Mouse (Mus musculus) thymus, postnatal 36 days (tissue): ENCODE results near the gene Btnl9.
"Not testable (repeated sequence)": the region's sequence is repeated elsewhere in the genome, so short reads cannot be mapped to it uniquely, and the experiment has no call there.

Source experiments
- DNase-seq, 2 experiments: peaks; one replicate each; pipeline ENCODE4 v3.0.0; 2022; ENCODE audit warnings: mixed read lengths in 2 of 2

Btnl9 gene

DNA sequence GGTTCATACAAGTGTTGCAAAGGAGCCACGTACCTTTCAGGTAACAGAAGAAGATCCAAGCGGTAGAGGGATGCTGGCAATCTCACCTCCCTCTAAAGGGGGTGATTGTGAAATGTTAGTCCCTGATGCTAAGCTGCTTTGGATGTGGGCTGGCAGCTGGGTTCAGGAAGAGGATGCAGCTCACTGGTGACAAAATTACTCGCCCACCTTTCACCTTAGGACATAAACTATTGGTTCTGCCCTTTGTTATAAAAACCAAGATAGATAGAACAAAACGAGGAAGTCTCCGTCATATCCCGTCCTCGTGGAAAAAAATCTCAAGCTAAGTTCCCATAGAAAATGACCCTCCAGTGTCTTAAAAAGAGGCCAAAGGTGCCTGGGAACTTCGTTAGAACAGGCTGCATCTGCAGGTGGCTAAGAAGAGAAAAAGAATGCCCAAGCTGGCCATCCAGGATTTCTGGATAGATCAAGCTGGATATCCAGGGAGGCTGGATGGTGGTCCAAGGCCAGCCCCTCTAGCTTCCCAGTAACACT, at the start of gene Btnl9:
Gene Btnl9, minus strand, starts transcription at position 205 of the 534 bp plus-strand sequence.
- DNase-seq = no peak

DNA sequence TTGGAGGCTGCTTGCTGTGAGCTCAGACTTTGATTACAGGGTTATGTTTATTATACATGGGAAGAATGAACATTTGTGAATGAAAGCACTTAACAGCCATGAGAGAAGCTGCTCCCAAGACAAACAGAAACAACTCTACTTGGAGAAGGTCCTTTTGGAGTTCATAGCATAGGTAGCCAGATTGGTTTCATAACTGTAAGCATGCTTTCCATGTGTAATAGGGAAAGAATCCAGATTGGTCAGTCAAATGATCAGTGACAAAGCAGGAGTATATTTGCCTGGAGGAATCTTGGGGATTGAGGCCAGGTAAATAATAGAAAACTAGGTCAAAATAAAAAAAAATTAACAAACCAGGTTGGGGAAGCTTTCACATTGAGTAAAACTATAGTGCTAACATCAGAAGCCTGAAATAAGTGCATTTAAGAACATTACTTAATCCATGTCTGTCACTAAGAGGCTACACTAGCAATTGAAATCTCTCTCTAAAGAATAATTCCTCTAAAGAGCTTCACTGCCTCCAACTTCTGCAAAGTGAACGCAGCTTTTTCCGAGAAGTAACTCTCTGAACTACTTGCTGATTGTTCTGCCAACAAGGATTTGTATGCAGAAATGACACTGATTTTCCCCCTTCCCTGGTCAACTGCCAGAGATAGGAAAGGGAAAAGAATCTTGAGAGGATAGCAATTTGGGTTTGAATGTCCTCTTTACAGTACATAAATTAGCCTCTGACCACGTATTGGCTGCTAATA, 48.7 kb upstream of the Btnl9 start:
- DNase-seq = no peak

- DNase-seq = no peak
These were observed 45.8 kb upstream of the Btnl9 start for GRCm38 (mm10) chr11:49232781-49233180.

DNA sequence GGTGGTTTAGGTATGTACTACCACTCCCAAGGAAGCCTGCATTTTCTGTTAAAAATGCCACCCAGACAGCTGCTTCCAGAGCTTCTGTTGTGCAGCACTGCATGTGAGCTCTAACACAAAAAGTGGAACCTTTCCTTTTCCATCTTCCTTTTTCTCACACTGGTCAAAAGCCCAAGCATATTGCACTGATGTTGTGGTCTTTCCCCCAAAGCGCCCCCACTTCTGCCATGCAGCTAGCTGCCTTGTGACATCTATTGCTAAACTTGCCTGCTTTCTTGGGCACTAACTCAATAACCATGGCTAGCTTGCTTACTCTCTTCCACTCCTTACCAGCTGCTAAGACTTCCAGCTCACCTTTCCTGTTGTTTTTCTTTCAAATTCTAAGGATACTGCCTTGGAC, 37.5 kb upstream of the Btnl9 start:
- DNase-seq = no peak

GRCm38 (mm10) chr11:49219271-49219670, 32.3 kb upstream of the Btnl9 start:
- DNase-seq = no peak

GRCm38 (mm10) chr11:49213505-49213904, 26.5 kb upstream of the Btnl9 start:
- no peak for DNase-seq

DNA sequence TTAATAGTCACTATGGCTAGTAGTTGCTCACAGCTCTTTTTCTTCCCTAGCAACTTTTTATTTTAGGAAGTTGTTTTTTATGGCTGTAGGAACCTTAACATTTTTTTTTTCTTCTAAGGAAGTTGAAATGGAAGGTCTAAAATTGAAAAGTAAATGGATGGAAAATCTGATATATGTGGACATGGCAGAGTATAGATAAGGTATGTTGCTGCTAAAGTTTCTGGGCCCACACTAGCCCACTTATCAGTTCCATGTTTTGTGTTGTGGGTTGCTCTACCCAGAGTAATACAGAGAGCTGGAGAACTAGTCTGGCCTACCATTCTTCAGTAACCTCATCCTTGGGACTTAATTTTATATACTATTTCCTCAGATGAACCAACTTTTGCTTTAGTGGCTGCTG, 25.6 kb upstream of the Btnl9 start:
- DNase-seq = no peak

DNA sequence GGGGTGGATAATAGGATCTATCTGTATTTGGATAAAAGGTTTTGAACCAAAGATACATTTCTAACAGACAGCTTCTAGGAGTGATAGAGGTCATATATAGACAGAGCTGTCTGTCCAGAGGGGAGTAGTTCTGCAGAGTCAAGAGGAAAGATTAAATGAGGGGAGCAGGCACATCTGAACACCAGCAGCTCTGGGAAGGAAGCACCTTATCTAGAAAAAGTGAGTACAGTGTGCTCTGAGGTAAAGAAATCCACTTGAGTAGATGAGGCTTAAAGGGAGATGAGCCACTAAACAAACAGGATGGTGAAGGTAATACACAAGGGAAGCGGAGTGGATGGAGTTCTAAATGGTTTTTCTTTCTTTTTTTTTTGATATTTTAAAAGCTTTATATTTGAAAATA, 20.5 kb upstream of the Btnl9 start:
- DNase-seq = no peak

- DNase-seq = no peak
These were observed 18.2 kb upstream of the Btnl9 start for GRCm38 (mm10) chr11:49205080-49205590.

GRCm38 (mm10) chr11:49203771-49204497, 17.0 kb upstream of the Btnl9 start:
- DNase-seq = peak; percentile 47 to 53

DNA sequence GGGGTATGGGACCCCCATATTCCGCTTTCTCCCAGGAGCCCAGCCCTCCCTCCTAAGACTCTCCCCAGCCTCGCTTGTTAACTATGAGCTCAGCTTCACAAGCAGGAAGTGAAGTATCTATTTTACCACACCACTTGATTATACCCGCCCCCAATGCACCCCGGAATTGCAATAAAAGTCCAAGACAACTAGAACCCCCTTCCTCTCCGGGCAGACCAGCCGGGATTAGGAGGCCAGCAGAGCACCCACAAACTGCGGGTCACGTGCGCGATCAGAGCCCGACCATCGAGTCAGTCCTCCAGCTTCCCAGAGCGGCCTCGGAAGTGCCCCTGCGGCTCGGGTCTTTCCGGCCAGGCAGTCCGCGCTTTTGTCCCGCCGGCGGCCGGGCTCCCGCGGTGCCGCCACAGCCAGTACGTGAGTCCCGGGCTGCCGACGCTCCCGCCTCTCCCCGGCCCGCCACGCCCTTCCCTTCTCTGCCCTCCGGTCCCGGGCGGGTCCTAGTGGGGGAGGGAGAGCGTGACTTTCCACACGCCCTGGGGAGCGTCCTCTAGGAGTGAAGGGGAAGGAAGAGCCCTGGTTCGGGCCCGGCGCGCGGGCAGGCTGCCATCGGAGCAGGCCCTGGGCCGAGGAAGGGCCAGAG, 16.3 kb upstream of the Btnl9 start, which contains the start of gene Zfp62:
Gene Zfp62, plus strand, starts transcription at position 164 of the 640 bp plus-strand sequence.
- peak; percentile 88 to 89 for DNase-seq

GRCm38 (mm10) chr11:49202523-49203061, 15.6 kb upstream of the Btnl9 start:
- DNase-seq = peak; percentile 24 to 33

GRCm38 (mm10) chr11:49202071-49202470, 15.1 kb upstream of the Btnl9 start:
- DNase-seq = no peak

- no peak for DNase-seq
These were observed 14.2 kb upstream of the Btnl9 start for GRCm38 (mm10) chr11:49201142-49201541.

- no peak for DNase-seq
These were observed 13.7 kb upstream of the Btnl9 start for GRCm38 (mm10) chr11:49200666-49201065.

GRCm38 (mm10) chr11:49195819-49196322, 8.9 kb upstream of the Btnl9 start:
- DNase-seq = peak; percentile 40 to 45

DNA sequence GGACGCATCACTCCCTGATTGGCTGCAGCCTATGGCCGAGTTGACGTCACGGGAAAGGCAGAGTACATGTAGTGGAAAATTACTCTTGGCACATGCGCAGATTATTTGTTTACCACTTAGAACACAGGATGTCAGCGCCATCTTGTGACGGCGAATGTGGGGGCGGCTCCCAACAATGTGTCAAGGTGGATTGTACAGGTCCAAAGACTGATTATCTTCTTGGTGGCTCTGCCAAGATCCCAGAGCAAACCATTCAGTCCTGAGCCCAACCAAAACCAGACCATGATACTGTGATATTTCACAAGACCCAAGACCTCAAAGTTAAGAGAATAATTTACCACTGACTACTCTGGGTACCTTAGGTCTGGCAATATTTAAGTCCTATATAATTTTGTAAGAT, 7.8 kb upstream of the Btnl9 start:
- not testable (repeated sequence) for DNase-seq

GRCm38 (mm10) chr11:49191083-49191482, 4.1 kb upstream of the Btnl9 start:
- no peak for DNase-seq

- DNase-seq = peak; percentile 61 to 71
These were observed 2.8 kb upstream of the Btnl9 start for GRCm38 (mm10) chr11:49189737-49190136.

DNA sequence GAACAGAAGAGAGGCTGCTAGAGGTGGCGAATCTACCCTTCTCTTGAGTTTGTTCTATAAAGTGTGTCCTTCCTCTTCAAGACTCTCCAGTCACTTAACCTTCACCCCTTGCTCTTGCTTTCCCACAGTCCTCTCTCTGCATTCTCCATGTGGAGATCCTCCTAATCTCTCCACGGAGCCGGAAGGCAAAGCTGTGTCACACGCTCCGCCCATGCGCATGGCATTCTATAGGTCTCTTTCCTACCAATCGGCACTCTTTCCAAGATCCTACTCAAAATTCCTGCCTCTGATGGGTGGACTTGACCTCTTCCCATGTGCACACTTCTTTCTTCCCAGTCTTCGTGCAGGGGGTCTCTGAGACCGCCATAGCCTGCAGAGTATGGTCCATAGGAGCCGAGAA, 742 bp upstream of the Btnl9 start:
- DNase-seq = no peak

- no peak for DNase-seq
These were observed 507 bp downstream of the Btnl9 start for GRCm38 (mm10) chr11:49186452-49186851.

DNA sequence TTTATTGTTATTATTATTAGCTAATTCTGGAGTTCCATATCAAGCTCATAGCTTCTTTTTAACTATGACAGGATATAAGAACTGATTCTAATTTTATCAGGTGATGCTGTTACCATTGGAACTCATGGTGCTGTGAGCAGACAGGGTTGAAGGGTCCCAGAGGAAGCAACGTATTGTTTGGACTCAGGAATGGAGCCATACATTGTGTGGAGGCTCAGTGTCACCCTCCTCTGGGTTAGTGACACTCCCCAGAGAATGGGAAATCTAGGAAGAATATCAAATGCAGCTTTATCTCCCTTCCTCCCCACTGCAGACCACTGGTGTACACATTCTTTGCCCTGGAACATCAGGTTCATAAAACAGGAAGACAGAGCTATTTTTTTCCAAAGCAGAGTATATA, 3.8 kb downstream of the Btnl9 start:
- no peak for DNase-seq
